Mouse (Mus musculus) CD4-positive, CD25-positive, alpha-beta regulatory T cell, adult 2 months (primary cell): ENCODE results near the gene Jakmip3.

ENCODE experiments used
- DNase-seq: peaks from one replicate; pipeline ENCODE4 v3.0.0-alpha.2; 2012; ENCODE audit warnings: low read depth, low spot score

Jakmip3 gene

GRCm38 (mm10) chr7:139095282-139095681 lies 154.8 kb downstream of the Jakmip3 start:
- no peak for DNase-seq

DNA sequence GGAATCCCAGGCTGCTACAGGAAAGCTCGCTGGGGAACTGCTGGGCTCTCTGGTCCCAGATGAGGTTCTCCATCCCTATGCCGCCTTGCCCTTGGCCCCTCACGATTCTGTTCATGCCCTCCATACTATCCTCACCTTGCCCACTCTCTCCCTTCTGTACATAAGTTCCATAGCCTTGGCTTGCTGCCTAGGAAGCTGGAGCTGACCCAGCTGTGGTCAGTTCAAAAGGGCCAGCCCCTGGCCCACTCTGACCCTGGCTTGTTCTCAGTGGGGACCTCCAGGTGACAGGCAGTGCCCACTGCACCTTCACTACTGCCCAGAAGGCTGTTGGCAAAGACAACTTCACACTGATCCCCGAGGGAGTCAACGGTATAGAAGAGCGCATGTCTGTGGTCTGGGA lies 155.9 kb downstream of the Jakmip3 start:
- DNase-seq, result no peak

DNA sequence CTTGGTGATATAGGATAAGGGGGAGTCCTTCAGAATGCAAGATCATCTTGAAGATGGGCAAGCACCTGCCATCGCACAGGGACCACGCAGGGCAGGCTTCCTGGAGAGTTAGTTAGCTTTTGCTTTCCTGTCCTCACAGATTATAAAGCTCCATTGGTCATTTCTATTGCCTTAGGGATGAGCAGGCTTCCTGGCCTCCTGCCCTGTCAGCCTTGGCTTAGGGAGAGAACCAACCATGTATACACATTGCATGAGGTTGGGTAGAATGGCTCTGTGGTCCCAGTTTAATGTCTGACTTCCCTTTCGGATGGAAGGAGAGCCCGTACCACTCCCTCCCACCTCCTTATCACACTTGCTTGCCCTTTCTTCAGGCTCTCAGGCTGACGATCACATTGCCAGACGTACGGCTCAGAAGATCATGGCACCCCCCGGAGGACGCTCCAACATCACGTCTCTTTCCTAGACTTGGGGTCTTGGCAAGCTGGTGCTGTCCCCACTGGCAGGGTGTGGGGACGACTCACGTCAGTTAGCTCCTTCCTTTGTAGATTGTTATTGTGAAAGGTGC lies 160.1 kb downstream of the Jakmip3 start:
- DNase-seq, result no peak

DNA sequence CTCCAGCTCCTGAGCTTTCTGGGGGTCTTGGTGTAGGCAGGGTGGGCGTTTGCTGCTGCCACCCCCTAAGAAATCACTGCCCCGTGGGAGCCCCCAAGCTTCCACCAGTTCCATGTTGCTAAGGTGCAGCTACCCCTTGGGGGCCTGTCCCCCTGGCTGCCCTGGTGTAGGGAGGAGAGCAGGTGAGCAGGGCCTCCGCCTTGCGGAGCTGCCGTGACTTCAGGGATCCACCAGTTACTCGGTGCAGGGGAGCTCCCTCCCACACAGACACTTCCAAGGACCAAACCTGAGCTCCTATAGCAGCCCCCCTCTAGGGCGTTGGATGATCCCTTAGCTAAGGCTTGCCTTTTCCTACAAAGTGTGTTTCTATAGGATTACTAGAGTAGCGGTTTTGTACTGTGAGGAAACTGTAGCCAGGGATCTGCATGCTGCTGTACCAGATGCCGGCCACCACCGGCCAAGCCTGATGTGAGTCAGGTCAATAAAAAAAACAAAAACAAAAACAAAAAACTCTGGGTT lies 160.8 kb downstream of the Jakmip3 start:
- no peak for DNase-seq

- no peak for DNase-seq
Measured at GRCm38 (mm10) chr7:139101826-139102225, 161.3 kb downstream of the Jakmip3 start.

DNA sequence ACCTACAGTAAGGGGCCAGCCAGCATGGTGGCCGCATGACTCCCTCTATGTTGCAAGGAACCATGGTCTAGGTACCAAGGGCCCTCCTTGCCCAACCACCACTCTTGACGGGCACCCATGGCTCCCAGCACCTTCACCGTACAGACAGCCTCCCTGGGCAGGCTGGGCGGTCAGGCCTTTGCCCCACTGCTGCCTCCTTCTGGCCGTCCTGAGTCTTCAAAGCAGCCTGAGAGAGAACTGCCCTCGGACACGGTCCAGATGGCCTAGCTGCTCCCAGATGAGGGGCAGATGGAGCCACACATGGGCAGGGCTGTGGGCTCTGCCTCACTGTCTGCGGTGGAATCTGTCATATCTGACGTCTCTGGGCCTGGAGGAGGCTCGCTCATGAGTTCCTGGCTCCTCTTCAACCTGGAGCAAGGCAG lies 163.4 kb downstream of the Jakmip3 start:
- DNase-seq, result no peak

- no peak for DNase-seq
Measured at GRCm38 (mm10) chr7:139105076-139105475, 164.5 kb downstream of the Jakmip3 start.

GRCm38 (mm10) chr7:139105705-139106104 lies 165.2 kb downstream of the Jakmip3 start:
- DNase-seq, result no peak

GRCm38 (mm10) chr7:139107908-139108650 lies 167.5 kb downstream of the Jakmip3 start:
- no peak for DNase-seq

DNA sequence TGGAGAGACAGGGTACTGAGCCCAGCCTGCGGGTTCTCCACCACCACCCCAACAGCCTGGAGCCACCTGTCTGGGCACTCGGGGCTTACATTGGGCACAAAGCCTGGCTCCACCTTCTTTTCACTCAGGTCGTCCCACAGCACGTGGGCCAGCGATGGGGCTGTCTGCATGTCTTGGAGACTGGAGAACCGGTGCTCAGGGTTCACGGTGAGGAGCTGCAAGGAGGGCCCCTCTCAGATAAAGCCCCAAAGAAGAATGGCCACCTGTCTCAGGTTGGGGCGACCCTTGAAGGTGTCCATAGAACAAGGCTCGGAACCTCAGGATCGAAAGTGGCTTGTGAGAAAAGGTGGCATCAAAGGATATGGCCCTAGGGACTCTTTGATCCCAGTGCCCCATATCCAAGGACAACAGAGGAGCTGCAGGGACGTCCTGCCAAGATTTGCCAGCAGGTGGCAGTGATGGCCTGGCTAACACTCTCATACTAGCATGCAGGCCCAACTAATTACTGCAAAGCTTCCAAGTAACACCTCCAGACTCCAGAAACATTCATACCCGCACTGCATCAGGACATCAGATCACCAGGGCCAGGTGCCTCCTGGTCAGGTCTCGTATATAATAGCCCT lies 178.7 kb downstream of the Jakmip3 start:
- DNase-seq, result peak; percentile 66

DNA sequence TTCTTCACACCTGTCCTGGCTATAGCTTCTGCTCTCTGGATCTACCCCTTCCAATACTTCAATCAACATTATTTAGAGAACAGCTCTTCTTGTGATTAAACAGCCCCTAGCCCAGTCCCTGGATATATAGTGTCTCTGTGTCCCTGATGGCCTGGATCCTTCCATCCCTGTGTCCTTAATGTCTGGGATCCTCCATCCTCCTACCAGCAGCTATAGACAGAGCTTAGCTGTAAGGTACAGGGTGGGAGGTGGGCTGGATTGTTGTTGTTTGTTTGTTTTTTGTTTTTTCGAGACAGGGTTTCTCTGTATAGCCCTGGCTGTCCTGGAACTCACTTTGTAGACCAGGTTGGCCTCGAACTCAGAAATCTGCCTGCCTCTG lies 179.2 kb downstream of the Jakmip3 start:
- DNase-seq, result no peak

GRCm38 (mm10) chr7:139125881-139126280 lies 185.4 kb downstream of the Jakmip3 start:
- DNase-seq, result no peak

DNA sequence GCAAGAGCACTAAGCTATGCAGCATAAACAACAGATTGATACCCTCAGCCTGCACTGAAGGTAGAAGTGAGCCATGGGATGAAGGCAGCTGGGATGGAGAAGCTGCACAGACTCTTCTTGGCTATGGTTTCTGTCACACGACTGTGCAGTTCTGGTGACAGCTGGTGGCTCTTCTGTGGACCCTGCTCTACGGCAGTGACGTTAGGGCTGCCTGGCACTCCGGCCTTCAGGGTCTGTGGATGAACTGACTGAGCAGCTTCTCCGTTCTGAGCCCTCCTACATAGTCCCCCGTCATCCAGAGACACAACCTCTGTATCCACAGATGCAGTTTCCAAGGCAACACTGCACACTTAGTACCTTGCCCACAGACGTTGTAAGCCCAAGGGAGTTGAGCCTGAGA lies 186.0 kb downstream of the Jakmip3 start:
- DNase-seq, result no peak

DNA sequence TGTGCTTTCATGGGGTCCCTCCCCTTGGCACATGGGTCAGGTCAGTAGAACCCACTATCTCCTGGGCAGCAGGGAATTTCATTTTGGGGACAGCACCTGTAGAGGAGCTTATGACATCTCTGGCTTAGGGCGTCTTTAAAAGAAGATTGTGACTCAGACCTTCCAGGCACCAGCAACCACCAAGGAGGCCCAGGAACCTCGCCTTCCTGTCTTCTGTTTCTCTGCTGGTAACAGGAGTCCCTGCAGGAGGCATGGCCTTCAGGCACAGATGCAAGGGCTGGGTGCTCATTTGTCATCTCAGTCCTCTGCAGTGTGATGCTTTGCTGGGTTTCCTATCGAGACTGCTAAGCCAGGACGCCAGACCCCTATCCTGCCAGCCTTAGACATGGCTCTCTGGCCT lies 188.5 kb downstream of the Jakmip3 start:
- peak; percentile 25 for DNase-seq

DNA sequence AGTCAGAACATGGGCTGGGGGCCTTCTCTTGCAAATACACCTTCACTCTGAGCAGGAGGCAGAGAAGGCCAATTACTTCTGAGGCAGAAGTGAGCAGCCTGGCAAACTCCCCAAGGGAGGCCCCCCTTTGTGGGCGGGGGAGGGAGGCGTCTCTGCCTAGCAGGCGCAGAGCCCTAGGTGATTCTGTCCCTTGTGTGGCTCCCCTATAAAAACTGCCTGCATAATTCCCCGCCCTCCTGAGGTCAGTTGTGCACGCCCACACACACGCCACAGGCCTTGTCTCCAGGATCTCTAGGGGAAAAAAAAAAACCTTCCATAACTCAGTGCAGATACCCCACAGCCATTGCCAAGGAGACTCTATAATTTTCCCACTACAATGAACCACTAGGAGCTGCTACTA lies 189.8 kb downstream of the Jakmip3 start:
- DNase-seq, result peak; percentile 16

GRCm38 (mm10) chr7:139131538-139131937 lies 191.0 kb downstream of the Jakmip3 start:
- DNase-seq, result no peak

DNA sequence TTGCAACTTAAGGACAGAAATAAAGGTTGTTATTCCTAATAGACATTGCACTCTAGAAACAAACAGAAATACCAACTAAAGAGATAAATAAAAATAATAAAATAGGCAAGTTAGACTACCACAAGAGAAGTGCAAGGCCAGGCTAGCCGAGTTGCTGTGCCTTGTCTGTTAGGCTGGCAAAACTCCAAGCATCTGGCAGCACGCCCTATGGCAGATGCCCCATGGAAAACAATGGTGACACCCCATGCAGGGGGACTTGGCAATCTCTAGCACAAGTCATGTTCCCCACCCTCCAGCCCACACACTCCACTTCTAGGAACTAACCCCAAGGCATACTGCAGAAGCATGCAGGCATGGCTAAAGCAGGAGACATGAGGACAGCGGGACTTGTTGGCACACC lies 192.9 kb downstream of the Jakmip3 start:
- DNase-seq, result no peak
